Mouse (Mus musculus): ENCODE results near the gene Cacna1s. TPM values are rescaled to one million over a fixed set of nuclear protein-coding genes. Genes with fewer than 3 reads are reported as not detected.

Cacna1s gene
- total RNA-seq, 1 experiment from 2014 or later = 1.6 TPM

DNA sequence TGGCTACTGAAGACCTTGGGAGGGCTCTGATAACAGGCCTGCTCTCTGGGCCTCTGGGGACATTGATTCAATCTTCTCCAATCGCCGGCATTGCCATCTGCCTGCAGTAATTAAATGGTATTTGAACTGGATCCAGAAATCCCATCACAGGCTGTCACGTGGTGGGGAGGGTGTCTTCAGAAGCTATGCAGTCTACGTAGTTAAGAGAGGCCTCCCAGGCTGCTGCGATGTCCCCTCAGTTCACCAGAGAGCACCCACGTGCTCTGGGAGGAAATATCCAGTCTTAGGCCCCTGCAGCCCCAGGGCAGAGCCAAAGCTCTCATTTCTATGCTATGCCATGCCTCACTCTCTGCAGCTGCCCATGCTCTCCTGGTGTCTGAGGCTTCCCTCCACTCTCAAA, 89.8 kb downstream of the Cacna1s start:
- ATAC-seq (replicated peaks in 1 of 2; ENCODE audit: insufficient read depth in 1 of 2, low FRiP score in 2 of 2, low TSS enrichment in 1 of 2, low read depth in 1 of 2, poor library complexity in 2 of 2, severe bottlenecking in 2 of 2) = no peak

DNA sequence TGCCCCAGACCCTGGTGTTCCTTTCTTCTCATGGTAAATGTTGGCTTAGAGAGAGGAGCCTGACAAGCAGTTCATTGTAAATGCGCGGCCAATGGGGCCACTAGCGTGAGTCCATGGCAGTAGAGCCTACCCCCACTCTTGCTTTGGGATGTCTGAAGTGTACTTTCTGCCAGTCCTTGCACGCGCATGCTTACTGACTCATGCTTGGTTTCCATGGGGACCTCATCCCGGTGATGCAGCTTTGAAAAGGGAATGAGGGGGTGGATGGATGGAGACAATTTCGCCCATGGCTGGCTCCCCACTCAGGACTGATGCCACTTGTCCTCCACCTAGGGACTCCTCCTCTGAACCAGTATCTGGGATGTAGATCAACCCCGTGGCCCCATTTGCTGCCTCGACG, 91.0 kb downstream of the Cacna1s start:
- no peak for ATAC-seq (replicated peaks in 1 of 2; ENCODE audit: insufficient read depth in 1 of 2, low FRiP score in 2 of 2, low TSS enrichment in 1 of 2, low read depth in 1 of 2, poor library complexity in 2 of 2, severe bottlenecking in 2 of 2)

DNA sequence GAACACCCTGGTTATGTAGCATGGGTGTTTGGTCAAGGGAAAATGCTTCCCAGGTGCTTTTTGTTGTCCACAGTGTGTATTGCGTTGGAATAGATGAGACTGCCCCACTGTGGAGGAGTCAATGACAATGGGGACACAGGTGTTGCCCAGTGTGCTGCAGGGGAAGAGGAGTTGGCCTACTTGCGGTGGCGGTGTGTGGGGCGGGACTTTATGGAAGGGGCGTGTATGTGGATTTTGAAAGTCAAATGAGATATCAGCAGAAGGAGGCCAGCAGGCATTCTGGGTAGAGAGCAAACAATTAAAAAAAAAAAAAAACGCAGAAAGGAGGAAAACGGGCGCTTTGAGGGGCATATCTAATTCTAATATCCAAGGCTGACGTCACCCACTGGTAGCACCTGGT, 97.2 kb downstream of the Cacna1s start:
- ATAC-seq (replicated peaks in 1 of 2; ENCODE audit: insufficient read depth in 1 of 2, low FRiP score in 2 of 2, low TSS enrichment in 1 of 2, low read depth in 1 of 2, poor library complexity in 2 of 2, severe bottlenecking in 2 of 2) = no peak

DNA sequence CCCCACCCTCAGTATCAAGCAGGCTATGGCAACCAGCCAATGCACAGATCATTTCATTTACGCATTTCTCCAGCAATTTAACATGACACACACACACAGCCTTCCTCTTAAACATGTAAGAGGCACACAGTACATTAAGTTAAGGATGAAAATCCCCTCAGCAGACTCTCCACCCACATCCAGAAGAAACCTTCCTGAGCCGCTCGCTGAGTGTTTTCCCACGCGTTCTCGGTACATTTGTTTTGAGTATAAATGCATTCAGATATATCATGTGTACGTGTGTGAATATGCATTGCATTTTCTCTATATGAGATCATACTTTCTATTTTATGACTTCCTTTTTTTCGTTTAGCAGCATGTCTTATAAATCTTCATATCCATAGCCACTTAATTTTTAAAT, 98.8 kb downstream of the Cacna1s start:
- no peak for ATAC-seq (replicated peaks in 1 of 2; ENCODE audit: insufficient read depth in 1 of 2, low FRiP score in 2 of 2, low TSS enrichment in 1 of 2, low read depth in 1 of 2, poor library complexity in 2 of 2, severe bottlenecking in 2 of 2)

DNA sequence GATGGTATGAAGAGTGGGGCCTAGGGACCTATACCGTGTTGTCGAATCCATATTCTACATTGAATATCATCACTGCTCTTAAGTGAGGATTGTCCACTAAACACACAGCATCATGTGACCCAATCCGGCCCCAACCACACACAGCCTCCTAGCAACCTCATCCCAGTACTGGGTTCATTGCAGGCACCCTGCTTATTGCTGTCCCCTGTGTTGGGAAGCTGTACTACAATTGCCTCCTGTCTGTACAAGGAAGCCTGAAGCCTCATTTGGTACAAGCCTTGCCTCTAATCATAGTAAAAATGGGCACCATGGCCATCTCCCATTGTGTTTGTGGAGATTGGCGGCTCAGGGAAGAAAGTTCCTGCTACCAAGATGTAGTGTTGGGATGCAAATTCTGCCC, 103.8 kb downstream of the Cacna1s start:
- no peak; a peak in 1 of 4 replicates for ATAC-seq (replicated peaks in 1 of 2; ENCODE audit: insufficient read depth in 1 of 2, low FRiP score in 2 of 2, low TSS enrichment in 1 of 2, low read depth in 1 of 2, poor library complexity in 2 of 2, severe bottlenecking in 2 of 2)

DNA sequence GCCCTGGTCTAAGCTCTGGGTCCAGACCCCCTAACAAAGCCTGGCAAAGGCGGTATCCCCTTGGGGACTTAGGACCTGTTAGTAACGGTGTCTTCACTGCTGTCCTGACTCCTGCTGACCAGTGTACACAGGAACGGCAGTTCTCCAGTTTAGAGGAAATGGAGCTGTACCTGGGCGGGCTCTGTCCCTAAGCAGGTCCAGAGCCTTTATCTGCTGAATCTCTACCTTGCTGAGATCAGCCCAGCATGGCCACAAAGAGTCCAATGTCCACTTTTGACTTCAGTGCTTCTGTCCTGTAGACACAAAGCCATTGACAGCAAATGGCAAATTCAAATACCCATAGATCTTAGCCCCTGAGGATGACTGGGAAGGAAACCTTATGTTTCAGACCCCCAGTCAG, 104.4 kb downstream of the Cacna1s start:
- ATAC-seq (replicated peaks in 1 of 2; ENCODE audit: insufficient read depth in 1 of 2, low FRiP score in 2 of 2, low TSS enrichment in 1 of 2, low read depth in 1 of 2, poor library complexity in 2 of 2, severe bottlenecking in 2 of 2) = no peak

DNA sequence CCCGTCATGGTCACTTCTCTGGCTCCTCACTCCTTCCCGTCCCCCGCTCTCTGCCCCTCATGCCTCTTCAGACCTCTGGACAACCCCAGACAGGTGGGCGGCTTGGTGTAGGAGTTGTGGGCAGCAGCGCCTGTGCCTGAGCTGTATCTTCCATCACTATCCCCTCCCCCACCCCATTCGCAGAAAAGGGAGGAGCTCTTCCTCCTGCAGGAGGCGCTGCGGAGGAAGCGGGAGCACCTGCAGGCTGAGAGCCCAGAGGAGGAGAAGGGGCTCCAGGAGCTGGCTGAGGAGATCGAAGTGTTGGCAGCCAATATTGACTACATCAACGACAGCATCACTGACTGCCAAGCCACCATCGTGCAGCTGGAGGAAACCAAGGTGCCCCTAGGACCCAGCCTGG, 107.3 kb downstream of the Cacna1s start:
- 0 out of 4 replicates have a peak, but pooled peaks of 1 of the 2 experiments have one; percentile 21 for ATAC-seq (replicated peaks in 1 of 2; ENCODE audit: insufficient read depth in 1 of 2, low FRiP score in 2 of 2, low TSS enrichment in 1 of 2, low read depth in 1 of 2, poor library complexity in 2 of 2, severe bottlenecking in 2 of 2)

DNA sequence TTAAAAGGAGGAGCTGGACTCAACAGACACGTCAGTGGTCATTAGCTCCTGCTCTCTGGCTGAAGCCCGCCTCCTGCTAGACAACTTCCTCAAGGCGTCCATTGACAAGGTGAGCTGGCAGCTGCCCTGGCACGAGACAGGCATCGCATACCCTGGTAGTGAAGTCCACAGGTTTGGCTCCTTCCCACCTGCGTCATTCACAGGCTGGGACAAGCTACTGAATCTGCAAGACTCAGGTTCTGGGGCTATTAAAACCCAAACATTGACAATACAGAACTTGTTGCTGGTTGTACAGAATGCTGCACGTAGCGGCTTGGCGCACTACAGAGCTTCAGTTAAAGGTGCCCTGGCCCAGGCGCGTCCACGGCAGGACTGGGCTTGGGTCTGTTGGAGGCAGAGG, 107.7 kb downstream of the Cacna1s start:
- ATAC-seq (replicated peaks in 1 of 2; ENCODE audit: insufficient read depth in 1 of 2, low FRiP score in 2 of 2, low TSS enrichment in 1 of 2, low read depth in 1 of 2, poor library complexity in 2 of 2, severe bottlenecking in 2 of 2) = no peak

DNA sequence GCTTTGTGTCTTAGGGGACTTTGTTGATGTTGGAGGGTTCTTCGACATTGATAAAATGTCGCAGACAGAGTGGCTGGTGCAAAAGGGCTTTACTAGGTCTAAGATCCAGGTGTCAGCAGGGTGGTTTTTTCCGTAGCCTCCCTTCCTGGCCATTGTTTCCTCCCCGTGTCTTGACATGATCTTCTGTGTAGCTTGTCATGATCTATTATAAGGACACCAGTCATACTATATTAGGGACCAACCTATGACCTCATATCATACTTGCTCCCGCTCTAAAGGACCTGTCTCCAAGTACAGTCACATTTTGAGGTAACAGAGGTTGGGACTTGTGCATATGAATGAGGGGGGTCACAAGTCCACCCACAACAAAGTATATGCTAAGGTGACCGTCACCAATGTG, 108.4 kb downstream of the Cacna1s start:
- ATAC-seq (replicated peaks in 1 of 2; ENCODE audit: insufficient read depth in 1 of 2, low FRiP score in 2 of 2, low TSS enrichment in 1 of 2, low read depth in 1 of 2, poor library complexity in 2 of 2, severe bottlenecking in 2 of 2) = no peak

DNA sequence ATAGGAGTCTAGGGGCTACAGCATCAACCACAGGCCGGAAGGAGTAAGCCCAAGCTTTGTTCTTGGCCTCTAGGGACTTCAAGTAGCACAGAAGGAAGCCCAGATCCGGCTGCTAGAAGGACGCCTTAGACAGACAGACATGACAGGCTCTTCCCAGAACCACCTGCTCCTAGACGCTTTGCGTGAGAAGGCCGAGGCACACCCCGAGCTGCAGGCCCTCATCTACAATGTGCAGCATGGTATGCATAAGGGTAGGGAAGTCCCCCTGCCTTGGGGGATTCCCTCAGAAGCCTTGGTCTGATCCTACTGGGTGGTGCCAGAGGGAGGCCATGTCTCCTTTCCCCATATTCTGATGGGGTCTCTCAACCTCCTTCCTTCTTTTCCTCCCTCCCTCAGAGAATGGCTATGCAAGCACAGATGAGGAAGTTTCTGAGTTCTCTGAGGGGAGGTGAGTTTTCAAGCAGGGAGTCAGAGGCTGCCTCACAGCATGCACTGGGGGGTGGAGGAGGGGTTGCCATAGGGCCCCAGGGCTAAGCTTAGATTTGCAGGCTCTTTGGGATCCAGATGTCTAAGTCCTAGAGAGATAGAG, 108.9 kb downstream of the Cacna1s start:
- ATAC-seq (replicated peaks in 1 of 2; ENCODE audit: insufficient read depth in 1 of 2, low FRiP score in 2 of 2, low TSS enrichment in 1 of 2, low read depth in 1 of 2, poor library complexity in 2 of 2, severe bottlenecking in 2 of 2) = no peak

DNA sequence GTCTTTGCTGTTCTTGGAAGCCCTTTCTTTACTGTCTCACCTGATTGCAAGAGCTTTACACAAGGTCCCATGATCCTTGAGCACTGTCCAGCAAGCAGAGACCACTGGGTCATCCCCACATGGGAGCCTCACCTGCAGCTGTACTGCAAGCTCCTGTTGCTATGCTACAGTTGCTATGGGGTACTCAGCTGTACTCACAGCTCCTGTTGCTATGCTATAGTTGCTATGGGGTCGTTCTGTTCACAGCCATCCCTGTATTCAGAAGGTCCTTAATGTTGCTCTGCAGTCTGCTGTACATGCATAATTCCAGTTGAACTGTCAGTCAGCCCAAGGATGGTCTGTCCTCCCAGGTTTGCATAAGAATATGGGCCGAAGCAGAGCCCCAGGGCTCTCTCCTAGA, 112.9 kb downstream of the Cacna1s start:
- no peak for ATAC-seq (replicated peaks in 1 of 2; ENCODE audit: insufficient read depth in 1 of 2, low FRiP score in 2 of 2, low TSS enrichment in 1 of 2, low read depth in 1 of 2, poor library complexity in 2 of 2, severe bottlenecking in 2 of 2)

DNA sequence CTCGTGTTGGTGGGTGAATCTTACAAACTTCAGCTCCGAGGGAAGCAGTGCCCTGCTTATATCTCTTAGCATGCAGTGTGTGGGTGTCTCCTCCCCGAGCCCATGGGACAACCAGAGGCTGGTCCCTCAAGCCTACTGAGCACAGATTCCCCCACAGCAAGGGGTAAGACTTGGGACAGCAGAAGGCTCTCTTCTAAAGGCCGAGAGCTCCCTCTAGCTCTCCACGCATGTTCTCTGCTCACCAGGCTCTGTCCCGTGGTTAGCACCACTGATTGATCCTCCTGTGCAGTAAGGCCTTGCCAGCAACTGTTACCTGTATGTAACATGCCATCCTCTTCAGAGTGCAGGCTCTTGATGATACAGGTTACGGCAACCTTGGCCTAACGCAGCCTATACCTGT, 115.1 kb downstream of the Cacna1s start:
- ATAC-seq (replicated peaks in 1 of 2; ENCODE audit: insufficient read depth in 1 of 2, low FRiP score in 2 of 2, low TSS enrichment in 1 of 2, low read depth in 1 of 2, poor library complexity in 2 of 2, severe bottlenecking in 2 of 2) = no peak

Other genes with a start within 250 kb of the Cacna1s start
- gene Lad1, start 234.2 kb upstream of the Cacna1s start, total RNA-seq (2017) = not detected in 2 replicates
- not detected in 2 replicates for gene Tnnt2, start 216.4 kb upstream of the Cacna1s start, total RNA-seq (2017)
- gene Pkp1, start 133.5 kb upstream of the Cacna1s start, total RNA-seq (2017) = not detected in 2 replicates
- not detected in 2 replicates for gene Igfn1, start 46.4 kb upstream of the Cacna1s start, total RNA-seq (2017)
- gene Tmem9, start 44.6 kb upstream of the Cacna1s start, total RNA-seq (2017) = 17.3 and 33.3 TPM in 2 replicates
- not detected in 2 replicates for gene Ascl5, start 1.9 kb upstream of the Cacna1s start, total RNA-seq (2017)
- 19.9 and 26.1 TPM in 2 replicates for gene Kif21b, start 78.6 kb downstream of the Cacna1s start, total RNA-seq (2017)
- gene Mroh3, start 160.1 kb downstream of the Cacna1s start, total RNA-seq (2017) = not detected in 2 replicates
- 1.2 TPM in 1 of 2 replicates, not detected in the other for gene Inava, start 181.5 kb downstream of the Cacna1s start, total RNA-seq (2017)
- gene Gpr25, start 208.1 kb downstream of the Cacna1s start, total RNA-seq (2017) = not detected in 2 replicates